Mouse (Mus musculus): ENCODE measurements around the gene Hoxb1. TPM values are rescaled to one million over a fixed set of nuclear protein-coding genes. Genes with fewer than 3 reads are reported as not detected.

The Hoxb1 gene
- polyA plus RNA-seq, 1 experiment from 2014 or later: not detected

- Histone ChIP-seq H3K27me3 (ENCODE audit: control insufficient read depth, insufficient read depth, low read length) (no peaks in the 10 kb centered on the region), H3K9me3 (ENCODE audit: control insufficient read depth, low read length) (no peaks in the 10 kb centered on the region)
- no peak for ATAC-seq (ENCODE audit: low FRiP score, low TSS enrichment)
These were observed 12.6 kb upstream of the Hoxb1 start for GRCm38 (mm10) chr11:96352691-96353521.

GRCm38 (mm10) chr11:96353522-96353841, 12.1 kb upstream of the Hoxb1 start:
- DNase-seq (ENCODE audit: low spot score) (no peak), ATAC-seq (ENCODE audit: low FRiP score, low TSS enrichment) (no peak)
- Histone ChIP-seq H3K4me3 (ENCODE audit: low read depth, low read length) (peak overlapping the region; percentile 63), H3K9ac (ENCODE audit: low read length) (peak overlapping the region; percentile 84), H3K27me3 (ENCODE audit: control insufficient read depth, insufficient read depth, low read length) (no peaks in the 10 kb centered on the region), H3K9me3 (ENCODE audit: control insufficient read depth, low read length) (no peaks in the 10 kb centered on the region), H3K4me1 (replicated peaks; ENCODE audit: control insufficient read depth, insufficient read depth) (no peaks in the 10 kb centered on the region), H3K36me3 (ENCODE audit: control insufficient read depth, insufficient read depth, low read length) (no peaks in the 10 kb centered on the region), H3K4me2 (replicated peaks; ENCODE audit: low read depth) (peak overlapping the region; percentile 72), H3K27ac (replicated peaks) (peak overlapping the region; percentile 95)
- WGBS: 8% methylated on average over 14 of the region's 14 CpGs
- TF ChIP-seq CTCF (IDR thresholded peaks at IDR 0.05; ENCODE audit: low read depth): no peak
- no peak for TF ChIP-seq EP300 (optimal IDR thresholded peaks at IDR 0.05)

More at GRCm38 (mm10) chr11:96352691-96353521, 12.6 kb upstream of the Hoxb1 start:
- Histone ChIP-seq H3K4me2 (replicated peaks; ENCODE audit: low read depth) (peak overlapping the region; percentile 72), H3K4me1 (replicated peaks; ENCODE audit: control insufficient read depth, insufficient read depth) (no peaks in the 10 kb centered on the region), H3K4me3 (ENCODE audit: low read depth, low read length) (peak overlapping the region; percentile 63), H3K9ac (ENCODE audit: low read length) (peak overlapping the region; percentile 84), H3K36me3 (ENCODE audit: control insufficient read depth, insufficient read depth, low read length) (no peaks in the 10 kb centered on the region), H3K27ac (replicated peaks) (peak overlapping the region; percentile 95)
- DNase-seq (ENCODE audit: low spot score): peak; percentile 42
- TF ChIP-seq CTCF (IDR thresholded peaks at IDR 0.05; ENCODE audit: low read depth) (no peak), EP300 (optimal IDR thresholded peaks at IDR 0.05) (no peak)
- WGBS: under 1% methylated on average over 62 of the region's 75 CpGs

- Histone ChIP-seq H3K9me3 (ENCODE audit: control insufficient read depth, low read length) (no peaks in the 10 kb centered on the region), H3K4me3 (ENCODE audit: low read depth, low read length) (peak overlapping the region; percentile 63), H3K4me1 (replicated peaks; ENCODE audit: control insufficient read depth, insufficient read depth) (no peaks in the 10 kb centered on the region), H3K4me2 (replicated peaks; ENCODE audit: low read depth) (peak overlapping the region; percentile 72), H3K27me3 (ENCODE audit: control insufficient read depth, insufficient read depth, low read length) (no peaks in the 10 kb centered on the region), H3K36me3 (ENCODE audit: control insufficient read depth, insufficient read depth, low read length) (no peaks in the 10 kb centered on the region), H3K27ac (replicated peaks) (peak overlapping the region; percentile 84), H3K9ac (ENCODE audit: low read length) (peak overlapping the region; percentile 64)
- DNase-seq (ENCODE audit: low spot score) (no peak), ATAC-seq (ENCODE audit: low FRiP score, low TSS enrichment) (no peak)
- no peak for TF ChIP-seq EP300 (optimal IDR thresholded peaks at IDR 0.05)
- TF ChIP-seq CTCF (IDR thresholded peaks at IDR 0.05; ENCODE audit: low read depth): no peak
- WGBS: 19% methylated on average over 8 of the region's 8 CpGs
These were observed 11.6 kb upstream of the Hoxb1 start for GRCm38 (mm10) chr11:96353939-96354338.

- WGBS: 2% methylated on average over 25 of the region's 25 CpGs
These were observed 11.2 kb upstream of the Hoxb1 start for GRCm38 (mm10) chr11:96354376-96354775.

GRCm38 (mm10) chr11:96354801-96355311, 10.7 kb upstream of the Hoxb1 start:
- no peak for DNase-seq (ENCODE audit: low spot score)
- Histone ChIP-seq H3K27me3 (ENCODE audit: control insufficient read depth, insufficient read depth, low read length) (no peaks in the 10 kb centered on the region), H3K27ac (replicated peaks) (peak overlapping the region; percentile 84), H3K36me3 (ENCODE audit: control insufficient read depth, insufficient read depth, low read length) (no peaks in the 10 kb centered on the region), H3K4me2 (replicated peaks; ENCODE audit: low read depth) (peak overlapping the region; percentile 72), H3K4me1 (replicated peaks; ENCODE audit: control insufficient read depth, insufficient read depth) (no peaks in the 10 kb centered on the region), H3K9ac (ENCODE audit: low read length) (peak overlapping the region; percentile 64), H3K9me3 (ENCODE audit: control insufficient read depth, low read length) (no peaks in the 10 kb centered on the region), H3K4me3 (ENCODE audit: low read depth, low read length) (peak overlapping the region; percentile 63)
- no peak for TF ChIP-seq EP300 (optimal IDR thresholded peaks at IDR 0.05)
- ATAC-seq (ENCODE audit: low FRiP score, low TSS enrichment): no peak
- 19% methylated on average over 9 of the region's 9 CpGs for WGBS

More at GRCm38 (mm10) chr11:96354376-96354775, 11.2 kb upstream of the Hoxb1 start:
- peak; percentile 33; the same call in 1 of the 2 replicates for ATAC-seq (ENCODE audit: low FRiP score, low TSS enrichment)
- peak overlapping the region; percentile 64 for H3K9ac ChIP-seq (ENCODE audit: low read length)
- H3K4me2 ChIP-seq (replicated peaks; ENCODE audit: low read depth): peak overlapping the region; percentile 72
- TF ChIP-seq CTCF (IDR thresholded peaks at IDR 0.05; ENCODE audit: low read depth) (no peak), EP300 (optimal IDR thresholded peaks at IDR 0.05) (no peak)
- H3K4me3 ChIP-seq (ENCODE audit: low read depth, low read length): peak overlapping the region; percentile 63
- no peaks in the 10 kb centered on the region for H3K27me3 ChIP-seq (ENCODE audit: control insufficient read depth, insufficient read depth, low read length)
- H3K4me1 ChIP-seq (replicated peaks; ENCODE audit: control insufficient read depth, insufficient read depth): no peaks in the 10 kb centered on the region
- H3K36me3 ChIP-seq (ENCODE audit: control insufficient read depth, insufficient read depth, low read length): no peaks in the 10 kb centered on the region
- H3K27ac ChIP-seq (replicated peaks): peak overlapping the region; percentile 84
- H3K9me3 ChIP-seq (ENCODE audit: control insufficient read depth, low read length): no peaks in the 10 kb centered on the region
- DNase-seq (ENCODE audit: low spot score): peak; percentile 44

GRCm38 (mm10) chr11:96363807-96364206, 1.7 kb upstream of the Hoxb1 start:
- Histone ChIP-seq H3K36me3 (ENCODE audit: control insufficient read depth, insufficient read depth, low read length) (no peaks in the 10 kb centered on the region), H3K9me3 (ENCODE audit: control insufficient read depth, low read length) (no peaks in the 10 kb centered on the region), H3K9ac (ENCODE audit: low read length) (no peak overlapping the region), H3K4me3 (ENCODE audit: low read depth, low read length) (no peak overlapping the region), H3K27me3 (ENCODE audit: control insufficient read depth, insufficient read depth, low read length) (peaks cover 5% of the 10 kb centered on the region; the same call in 1 of the 2 replicates), H3K27ac (replicated peaks) (no peak overlapping the region), H3K4me1 (replicated peaks; ENCODE audit: control insufficient read depth, insufficient read depth) (0 out of 2 replicates have a peak, but pooled peaks cover 4% of the 10 kb centered on the region), H3K4me2 (replicated peaks; ENCODE audit: low read depth) (no peak overlapping the region)
- 36% methylated on average over 4 of the region's 5 CpGs for WGBS
- no peak for ATAC-seq (ENCODE audit: low FRiP score, low TSS enrichment)
- no peak for DNase-seq (ENCODE audit: low spot score)
- TF ChIP-seq CTCF (IDR thresholded peaks at IDR 0.05; ENCODE audit: low read depth) (no peak), EP300 (optimal IDR thresholded peaks at IDR 0.05) (no peak)
